Mouse (Mus musculus): Measurements from ENCODE around the gene Agbl1. TPM values are rescaled to one million over a fixed set of nuclear protein-coding genes. Genes with fewer than 3 reads are reported as not detected.

The Agbl1 gene
- polyA plus RNA-seq, 1 experiment = not detected

- H3K4me3 ChIP-seq (ENCODE audit: insufficient read depth, low read depth, low read length) = no peak overlapping the region
- H3K4me1 ChIP-seq (ENCODE audit: control insufficient read depth, insufficient read depth, low read length) = no peaks in the 10 kb centered on the region
- TF ChIP-seq POLR2A (IDR thresholded peaks at IDR 0.05; ENCODE audit: insufficient read depth, low read depth, low read length) (no peak), CTCF (IDR thresholded peaks at IDR 0.05; ENCODE audit: insufficient read depth, low read depth, low read length) (no peak)
- WGBS = 90% methylated on average over 5 of the region's 5 CpGs
- no peak overlapping the region for H3K27ac ChIP-seq (ENCODE audit: insufficient read depth, low read depth, low read length)
Observed at GRCm38 (mm10) chr7:76487519-76487918, 257.8 kb downstream of the Agbl1 start.

DNA sequence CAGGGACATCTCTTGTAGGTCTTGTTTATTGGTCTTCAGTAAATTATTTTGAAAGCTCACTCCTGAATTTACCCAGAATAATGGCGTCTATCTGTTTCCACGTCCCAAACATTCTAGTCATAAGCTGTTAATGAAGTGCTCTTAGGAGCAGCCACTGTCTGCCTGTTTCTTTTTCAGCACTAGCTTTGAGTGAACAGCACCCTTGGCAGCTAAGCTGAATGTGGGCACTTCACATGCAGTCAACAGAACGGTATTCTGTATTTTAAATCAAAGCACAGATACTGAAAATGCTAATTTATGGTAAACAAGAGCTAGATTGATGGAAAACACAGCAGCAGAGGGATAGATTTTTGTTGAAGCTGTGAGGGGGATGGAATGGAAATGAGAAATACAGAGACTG, 294.6 kb downstream of the Agbl1 start:
- H3K4me3 ChIP-seq (ENCODE audit: insufficient read depth, low read depth, low read length) = no peak overlapping the region
- no peaks in the 10 kb centered on the region for H3K4me1 ChIP-seq (ENCODE audit: control insufficient read depth, insufficient read depth, low read length)
- no peak overlapping the region for H3K27ac ChIP-seq (ENCODE audit: insufficient read depth, low read depth, low read length)
- TF ChIP-seq CTCF (IDR thresholded peaks at IDR 0.05; ENCODE audit: insufficient read depth, low read depth, low read length) (no peak), POLR2A (IDR thresholded peaks at IDR 0.05; ENCODE audit: insufficient read depth, low read depth, low read length) (no peak)
- 35% methylated on average over 3 of the region's 3 CpGs for WGBS

DNA sequence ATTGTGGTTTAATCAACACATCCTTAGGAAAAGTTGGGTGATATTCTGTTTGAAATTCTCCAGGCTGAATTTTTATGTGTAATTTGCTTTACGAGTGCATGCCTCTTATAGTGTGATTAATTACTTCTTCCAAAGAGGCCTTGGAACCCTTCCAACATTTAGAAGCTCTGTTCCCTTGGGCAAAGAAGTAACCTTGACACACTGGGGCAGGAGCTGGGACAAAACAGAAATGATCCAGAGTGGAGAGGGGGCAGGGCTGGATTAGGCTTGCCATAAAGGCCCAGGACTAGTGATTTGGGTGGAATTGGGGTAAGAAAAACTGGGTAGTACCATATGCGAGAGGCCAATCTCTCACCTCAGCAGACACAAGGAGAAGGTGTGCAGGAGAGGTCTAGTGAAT, 316.8 kb downstream of the Agbl1 start:
- no peak overlapping the region for H3K27ac ChIP-seq (ENCODE audit: insufficient read depth, low read depth, low read length)
- TF ChIP-seq CTCF (IDR thresholded peaks at IDR 0.05; ENCODE audit: insufficient read depth, low read depth, low read length) (no peak), POLR2A (IDR thresholded peaks at IDR 0.05; ENCODE audit: insufficient read depth, low read depth, low read length) (no peak)
- no peak overlapping the region for H3K4me3 ChIP-seq (ENCODE audit: insufficient read depth, low read depth, low read length)
- H3K4me1 ChIP-seq (ENCODE audit: control insufficient read depth, insufficient read depth, low read length) = no peaks in the 10 kb centered on the region
- 52% methylated on average over 2 of the region's 2 CpGs for WGBS

DNA sequence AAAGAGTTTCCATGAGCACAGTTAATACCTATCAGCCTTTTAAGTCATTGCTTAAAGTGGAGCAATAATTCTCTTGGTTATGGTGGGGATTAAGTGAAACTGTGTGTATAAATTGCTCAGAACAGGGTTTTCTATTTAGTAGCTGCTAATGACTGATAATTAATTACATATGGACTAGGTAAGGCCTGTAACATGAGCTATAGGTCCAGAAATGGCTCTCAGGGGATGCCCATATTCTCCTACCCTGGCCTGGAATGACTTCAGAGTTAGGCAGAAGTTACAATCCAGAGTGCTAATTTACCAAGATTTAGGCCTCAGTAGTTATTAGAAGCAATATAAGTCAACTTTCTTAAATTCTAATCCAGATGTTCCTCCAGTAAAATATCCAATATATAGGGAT, 317.6 kb downstream of the Agbl1 start:
- no peak overlapping the region for H3K4me3 ChIP-seq (ENCODE audit: insufficient read depth, low read depth, low read length)
- H3K4me1 ChIP-seq (ENCODE audit: control insufficient read depth, insufficient read depth, low read length) = no peaks in the 10 kb centered on the region
- no peak overlapping the region for H3K27ac ChIP-seq (ENCODE audit: insufficient read depth, low read depth, low read length)
- no peak for TF ChIP-seq POLR2A (IDR thresholded peaks at IDR 0.05; ENCODE audit: insufficient read depth, low read depth, low read length)
- TF ChIP-seq CTCF (IDR thresholded peaks at IDR 0.05; ENCODE audit: insufficient read depth, low read depth, low read length) = no peak

DNA sequence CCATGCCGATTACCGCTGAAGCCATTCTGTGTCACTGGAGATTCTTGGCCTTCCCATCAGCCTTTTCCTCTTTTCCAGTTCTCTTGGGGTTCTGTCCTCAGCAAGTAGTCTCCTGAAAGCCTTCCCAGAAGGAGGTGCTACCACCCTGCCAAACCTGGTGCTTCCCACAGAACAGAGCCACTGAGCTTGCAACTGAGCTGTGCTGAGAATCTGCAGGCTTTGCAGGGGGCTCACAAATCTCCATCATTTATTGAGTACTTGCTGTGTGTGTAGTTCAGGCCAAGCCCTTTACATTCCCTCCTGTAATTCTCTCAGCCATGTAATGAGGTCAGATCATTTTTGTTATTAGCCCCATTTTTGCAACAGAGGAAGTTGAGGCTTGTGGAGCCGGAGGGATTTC, 322.2 kb downstream of the Agbl1 start:
- Histone ChIP-seq H3K27ac (ENCODE audit: insufficient read depth, low read depth, low read length) (no peak overlapping the region), H3K4me1 (ENCODE audit: control insufficient read depth, insufficient read depth, low read length) (no peaks in the 10 kb centered on the region), H3K4me3 (ENCODE audit: insufficient read depth, low read depth, low read length) (no peak overlapping the region)
- TF ChIP-seq CTCF (IDR thresholded peaks at IDR 0.05; ENCODE audit: insufficient read depth, low read depth, low read length) (no peak), POLR2A (IDR thresholded peaks at IDR 0.05; ENCODE audit: insufficient read depth, low read depth, low read length) (no peak)
- 87% methylated on average over 3 of the region's 3 CpGs for WGBS

- TF ChIP-seq CTCF (IDR thresholded peaks at IDR 0.05; ENCODE audit: insufficient read depth, low read depth, low read length) = no peak
- TF ChIP-seq POLR2A (IDR thresholded peaks at IDR 0.05; ENCODE audit: insufficient read depth, low read depth, low read length) = no peak
- Histone ChIP-seq H3K4me1 (ENCODE audit: control insufficient read depth, insufficient read depth, low read length) (no peaks in the 10 kb centered on the region), H3K4me3 (ENCODE audit: insufficient read depth, low read depth, low read length) (no peak overlapping the region), H3K27ac (ENCODE audit: insufficient read depth, low read depth, low read length) (no peak overlapping the region)
Observed at GRCm38 (mm10) chr7:76560564-76561258, 331.0 kb downstream of the Agbl1 start.

GRCm38 (mm10) chr7:76562506-76562905, 332.8 kb downstream of the Agbl1 start:
- 80% methylated on average over 4 of the region's 4 CpGs for WGBS
- H3K4me3 ChIP-seq (ENCODE audit: insufficient read depth, low read depth, low read length) = no peak overlapping the region

GRCm38 (mm10) chr7:76594566-76595079, 364.9 kb downstream of the Agbl1 start:
- Histone ChIP-seq H3K4me1 (ENCODE audit: control insufficient read depth, insufficient read depth, low read length) (no peaks in the 10 kb centered on the region), H3K4me3 (ENCODE audit: insufficient read depth, low read depth, low read length) (no peak overlapping the region), H3K27ac (ENCODE audit: insufficient read depth, low read depth, low read length) (no peak overlapping the region)
- 87% methylated on average over 5 of the region's 5 CpGs for WGBS
- TF ChIP-seq POLR2A (IDR thresholded peaks at IDR 0.05; ENCODE audit: insufficient read depth, low read depth, low read length) (no peak), CTCF (IDR thresholded peaks at IDR 0.05; ENCODE audit: insufficient read depth, low read depth, low read length) (no peak)

More at GRCm38 (mm10) chr7:76562506-76562905, 332.8 kb downstream of the Agbl1 start:
- Histone ChIP-seq H3K4me1 (ENCODE audit: control insufficient read depth, insufficient read depth, low read length) (no peaks in the 10 kb centered on the region), H3K27ac (ENCODE audit: insufficient read depth, low read depth, low read length) (no peak overlapping the region)
- TF ChIP-seq CTCF (IDR thresholded peaks at IDR 0.05; ENCODE audit: insufficient read depth, low read depth, low read length) (no peak), POLR2A (IDR thresholded peaks at IDR 0.05; ENCODE audit: insufficient read depth, low read depth, low read length) (no peak)

- Histone ChIP-seq H3K4me3 (ENCODE audit: insufficient read depth, low read depth, low read length) (no peak overlapping the region), H3K27ac (ENCODE audit: insufficient read depth, low read depth, low read length) (no peak overlapping the region), H3K4me1 (ENCODE audit: control insufficient read depth, insufficient read depth, low read length) (no peaks in the 10 kb centered on the region)
- TF ChIP-seq CTCF (IDR thresholded peaks at IDR 0.05; ENCODE audit: insufficient read depth, low read depth, low read length) = no peak
- TF ChIP-seq POLR2A (IDR thresholded peaks at IDR 0.05; ENCODE audit: insufficient read depth, low read depth, low read length) = no peak
- 43% methylated on average over 2 of the region's 2 CpGs for WGBS
Observed at GRCm38 (mm10) chr7:76597812-76598211, 368.1 kb downstream of the Agbl1 start.

All from olfactory bulb, adult 2 months (tissue).